Mouse (Mus musculus): ENCODE results near the gene Tdpoz5. TPM values are rescaled to one million over a fixed set of nuclear protein-coding genes. Genes with fewer than 3 reads are reported as not detected.
"Not testable (repeated sequence)": the region's sequence is repeated elsewhere in the genome, so short reads cannot be mapped to it uniquely, and the experiment has no call there.

Gene Tdpoz5
- polyA plus RNA-seq (2015; fragmentation: Nextera tagmentation; extraction: Ambion mirVana): not detected in 2 replicates

DNA sequence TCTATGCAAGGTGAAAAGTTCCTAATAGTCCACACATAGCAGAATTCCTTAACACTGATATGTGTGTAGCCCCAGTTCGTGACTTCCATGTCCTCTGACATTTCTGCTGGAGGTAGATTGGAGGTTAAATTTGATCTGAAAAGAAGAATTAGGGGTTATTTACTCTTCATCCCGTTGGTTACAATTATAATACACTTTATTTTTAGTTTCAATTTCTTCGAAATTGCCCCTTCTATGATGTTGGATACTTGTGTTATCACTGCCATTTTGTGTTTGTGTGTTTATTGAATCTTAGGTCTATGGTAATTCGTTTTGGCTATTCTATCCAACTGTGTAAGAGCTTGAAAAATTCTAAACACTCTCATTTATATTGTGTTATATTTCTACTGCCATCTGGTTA, at the start of gene Tdpoz5:
Tdpoz5 (minus strand) TSS at position 101 of the 400 bp plus-strand sequence.
- not testable (repeated sequence) for H3K36me3 ChIP-seq (replicated peaks); H3K27ac ChIP-seq; H3K4me2 ChIP-seq; H3K4me1 ChIP-seq; H3K4me3 ChIP-seq; H3K9ac ChIP-seq; ATAC-seq (replicated peaks); H3K9me3 ChIP-seq; H3K27me3 ChIP-seq (replicated peaks)
- 84% methylated on average over 3 of the region's 4 CpGs for WGBS

DNA sequence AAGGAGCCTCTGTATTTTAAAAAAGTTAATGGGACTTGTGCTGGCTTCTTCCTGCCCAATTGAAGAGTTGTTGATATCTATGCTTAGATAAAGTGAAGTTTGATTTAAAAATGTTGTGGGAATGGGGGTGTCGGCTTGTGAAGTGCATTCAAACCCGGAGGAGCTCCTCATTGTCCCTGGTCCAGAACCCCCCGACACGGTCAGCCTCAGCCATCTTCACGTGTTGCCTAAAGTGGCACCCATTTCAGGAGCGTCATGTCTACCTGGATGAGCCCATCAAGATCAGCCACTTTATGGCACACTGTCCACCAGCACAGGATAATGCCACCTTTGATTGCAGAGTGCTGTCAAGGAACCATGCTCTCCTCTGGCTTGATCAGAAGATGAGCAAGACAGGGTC, 7.8 kb upstream of the Tdpoz5 start:
- not testable (repeated sequence) for H3K4me1 ChIP-seq; H3K9ac ChIP-seq; ATAC-seq (replicated peaks); H3K4me2 ChIP-seq; H3K36me3 ChIP-seq (replicated peaks); H3K27ac ChIP-seq; H3K27me3 ChIP-seq (replicated peaks); H3K4me3 ChIP-seq; H3K9me3 ChIP-seq
- WGBS: 92% methylated on average over 6 of the region's 6 CpGs

DNA sequence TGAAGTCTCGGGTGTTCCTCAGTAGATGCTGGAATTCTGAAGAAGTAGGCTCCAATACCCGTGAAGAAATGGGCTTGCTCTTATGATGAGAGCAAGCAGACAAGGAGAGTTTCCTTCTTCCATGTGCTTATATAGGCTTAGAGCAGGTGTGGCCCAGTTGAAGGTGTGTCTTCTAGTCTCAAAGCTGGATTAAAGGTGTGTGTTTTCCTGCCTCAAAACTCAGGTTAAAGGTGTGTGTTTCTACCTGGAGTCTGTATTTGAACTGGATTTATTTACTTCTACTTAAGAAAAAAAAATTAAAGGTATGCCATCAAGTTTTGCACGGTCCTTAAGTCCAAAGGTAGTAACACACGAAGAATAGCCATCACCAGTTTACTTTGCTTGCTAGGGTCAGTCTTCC, 17.7 kb downstream of the Tdpoz5 start, which contains the start of gene Gm9117:
Gm9117 (minus strand) TSS at position 101 of the 400 bp plus-strand sequence.
- not testable (repeated sequence) for H3K4me1 ChIP-seq; H3K27ac ChIP-seq; H3K4me2 ChIP-seq; H3K9ac ChIP-seq; H3K27me3 ChIP-seq (replicated peaks); H3K4me3 ChIP-seq; H3K9me3 ChIP-seq; H3K36me3 ChIP-seq (replicated peaks); ATAC-seq (replicated peaks)
- 84% methylated on average over 4 of the region's 4 CpGs for WGBS

DNA sequence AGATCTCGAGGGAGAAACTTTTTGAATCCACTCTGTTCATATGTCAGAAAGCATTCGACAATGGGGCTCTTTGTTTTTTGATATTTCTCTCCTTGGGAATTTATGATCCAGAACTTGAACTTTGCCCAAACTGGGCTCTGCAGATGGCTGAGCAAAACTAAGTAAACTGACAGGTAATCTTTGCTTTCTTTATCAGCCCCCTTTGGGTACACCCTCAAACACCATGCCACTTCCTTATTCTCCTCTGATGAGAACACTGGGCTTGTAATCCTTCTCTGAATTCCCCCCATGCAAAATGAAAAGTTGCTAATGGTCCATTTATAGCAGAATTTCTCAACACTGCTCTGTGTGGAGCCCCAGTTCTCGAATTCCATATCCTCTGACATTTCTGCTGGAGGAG, 22.7 kb downstream of the Tdpoz5 start:
- WGBS: no CpG with 5 or more reads among the region's 3 CpGs
- H3K4me3 ChIP-seq; H3K36me3 ChIP-seq (replicated peaks); H3K9ac ChIP-seq; H3K4me1 ChIP-seq; H3K27me3 ChIP-seq (replicated peaks); H3K9me3 ChIP-seq; ATAC-seq (replicated peaks); H3K27ac ChIP-seq; H3K4me2 ChIP-seq: not testable (repeated sequence)

Other genes with a start within 250 kb of the Tdpoz5 start
- gene Gm5773, start 188.3 kb downstream of the Tdpoz5 start, polyA plus RNA-seq (2015; fragmentation: Nextera tagmentation; extraction: Ambion mirVana): not detected in 2 replicates
- gene Tdpoz4, start 164.9 kb downstream of the Tdpoz5 start, polyA plus RNA-seq (2015; fragmentation: Nextera tagmentation; extraction: Ambion mirVana): not detected in 2 replicates
- gene Tdpoz3, start 135.3 kb downstream of the Tdpoz5 start, polyA plus RNA-seq (2015; fragmentation: Nextera tagmentation; extraction: Ambion mirVana): not detected in 2 replicates
- not detected in 2 replicates for gene Gm9117, start 17.8 kb downstream of the Tdpoz5 start, polyA plus RNA-seq (2015; fragmentation: Nextera tagmentation; extraction: Ambion mirVana)
- not detected in 2 replicates for gene Gm9125, start 93.6 kb upstream of the Tdpoz5 start, polyA plus RNA-seq (2015; fragmentation: Nextera tagmentation; extraction: Ambion mirVana)
- gene Gm10697, start 111.3 kb upstream of the Tdpoz5 start, polyA plus RNA-seq (2015; fragmentation: Nextera tagmentation; extraction: Ambion mirVana): not detected in 2 replicates
- not detected in 2 replicates for gene Gm10696, start 216.9 kb upstream of the Tdpoz5 start, polyA plus RNA-seq (2015; fragmentation: Nextera tagmentation; extraction: Ambion mirVana)
- gene Gm5286, start 235.4 kb upstream of the Tdpoz5 start, polyA plus RNA-seq (2015; fragmentation: Nextera tagmentation; extraction: Ambion mirVana): not detected in 2 replicates